In genomic region chr9:76539271-76539670, GRCm38 (mm10) we compare ENCODE assay signal across 13 mouse cellular contexts. TPM values are rescaled to one million over a fixed set of nuclear protein-coding genes. Genes with fewer than 3 reads are reported as not detected.
"Had no signal": no experiment of that assay in that cellular context is flagged by ENCODE, and none has a peak within 500 bp of the region (broad histone marks: within the 10 kb centered on the region; RNA-seq: fewer than 3 reads in every experiment).

No protein-coding gene starts in this region.

- H3K27me3 ChIP-seq: limb, embryonic 13.5 days; neural tube, embryonic 13.5 days had no signal

- H3K36me3 ChIP-seq: limb, embryonic 13.5 days; neural tube, embryonic 13.5 days had no signal

- H3K4me3 ChIP-seq: limb, embryonic 13.5 days; neural tube, embryonic 13.5 days had no signal

- H3K9me3 ChIP-seq: limb, embryonic 13.5 days; neural tube, embryonic 13.5 days had no signal

- H3K4me1 ChIP-seq: limb, embryonic 13.5 days; neural tube, embryonic 13.5 days had no signal

- H3K9ac ChIP-seq: limb, embryonic 13.5 days; liver, embryonic 14.5 days; neural tube, embryonic 13.5 days had no signal

- DNase-seq: kidney, adult 8-10 months; kidney, postnatal 25 days; layer of hippocampus, postnatal 36 days; lung, adult 18-20 months; right cerebral cortex, adult 18-20 months; right cerebral cortex, postnatal 25 days; thymus, adult 18-20 months; thymus, postnatal 14 days had no signal

- H3K27ac ChIP-seq: limb, embryonic 13.5 days; liver, embryonic 14.5 days; neural tube, embryonic 13.5 days had no signal

- H3K4me2 ChIP-seq: limb, embryonic 13.5 days; neural tube, embryonic 13.5 days had no signal

RNA-seq across cellular contexts. Expression of gene Fam83b, which starts 27.6 kb away (rescaled TPM):
- total RNA-seq: megakaryocyte-erythroid progenitor cell, adult 5-6 weeks had no signal
- polyA plus RNA-seq: liver, adult 2 months had no signal
